Mouse (Mus musculus): Measurements from ENCODE around the gene Tom1l2. TPM values are rescaled to one million over a fixed set of nuclear protein-coding genes. Genes with fewer than 3 reads are reported as not detected.
A peak's percentile ranks its signal among the peaks of the same experiment; 100 is the strongest.

The Tom1l2 gene
- polyA plus RNA-seq, 1 experiment from 2014 or later = 21.2 TPM

GRCm38 (mm10) chr11:60209217-60209932, 143.3 kb downstream of the Tom1l2 start:
- H3K9ac ChIP-seq (ENCODE audit: low read length) = peak overlapping the region; percentile 45
- ATAC-seq (ENCODE audit: insufficient read depth, low FRiP score, low TSS enrichment) (no peak; the same call in 1 of the 2 replicates), DNase-seq (ENCODE audit: low spot score) (peak; percentile 48)
- peak overlapping the region; percentile 56; the same call in 1 of the 2 replicates for H3K27ac ChIP-seq (ENCODE audit: low read depth, low read length)
- peaks cover 43% of the 10 kb centered on the region for H3K4me1 ChIP-seq (ENCODE audit: control insufficient read depth, insufficient read depth, low read length)
- H3K36me3 ChIP-seq (ENCODE audit: control insufficient read depth, insufficient read depth, low read length) = peaks cover 14% of the 10 kb centered on the region
- no peaks in the 10 kb centered on the region for H3K9me3 ChIP-seq (ENCODE audit: control insufficient read depth, low read length)
- no peaks in the 10 kb centered on the region for H3K27me3 ChIP-seq (ENCODE audit: control insufficient read depth, insufficient read depth, low read length)
- peak overlapping the region; percentile 58 for H3K4me2 ChIP-seq (ENCODE audit: low read depth)
- H3K4me3 ChIP-seq (ENCODE audit: low read depth, low read length) = peak overlapping the region; percentile 40
- WGBS = 55% methylated on average over 7 of the region's 7 CpGs

GRCm38 (mm10) chr11:60208712-60209111, 144.0 kb downstream of the Tom1l2 start:
- ATAC-seq (ENCODE audit: insufficient read depth, low FRiP score, low TSS enrichment) (no peak), DNase-seq (ENCODE audit: low spot score) (no peak)
- Histone ChIP-seq H3K27me3 (ENCODE audit: control insufficient read depth, insufficient read depth, low read length) (no peaks in the 10 kb centered on the region), H3K4me3 (ENCODE audit: low read depth, low read length) (peak overlapping the region; percentile 40), H3K27ac (ENCODE audit: low read depth, low read length) (no peak overlapping the region), H3K4me2 (ENCODE audit: low read depth) (peak overlapping the region; percentile 58), H3K9me3 (ENCODE audit: control insufficient read depth, low read length) (no peaks in the 10 kb centered on the region), H3K4me1 (ENCODE audit: control insufficient read depth, insufficient read depth, low read length) (peaks cover 43% of the 10 kb centered on the region), H3K36me3 (ENCODE audit: control insufficient read depth, insufficient read depth, low read length) (peaks cover 18% of the 10 kb centered on the region), H3K9ac (ENCODE audit: low read length) (peak overlapping the region; percentile 45)
- WGBS = 52% methylated on average over 4 of the region's 4 CpGs

- Histone ChIP-seq H3K9me3 (ENCODE audit: control insufficient read depth, low read length) (no peaks in the 10 kb centered on the region), H3K36me3 (ENCODE audit: control insufficient read depth, insufficient read depth, low read length) (peaks cover 23% of the 10 kb centered on the region), H3K4me1 (ENCODE audit: control insufficient read depth, insufficient read depth, low read length) (peaks cover 41% of the 10 kb centered on the region), H3K4me3 (ENCODE audit: low read depth, low read length) (peak overlapping the region; percentile 40; the same call in 1 of the 2 replicates), H3K27me3 (ENCODE audit: control insufficient read depth, insufficient read depth, low read length) (no peaks in the 10 kb centered on the region), H3K4me2 (ENCODE audit: low read depth) (peak overlapping the region; percentile 58), H3K27ac (ENCODE audit: low read depth, low read length) (no peak overlapping the region), H3K9ac (ENCODE audit: low read length) (peak overlapping the region; percentile 45; the same call in 1 of the 2 replicates)
- WGBS = 82% methylated on average over 6 of the region's 6 CpGs
- ATAC-seq (ENCODE audit: insufficient read depth, low FRiP score, low TSS enrichment) = no peak
- no peak for DNase-seq (ENCODE audit: low spot score)
Measured at GRCm38 (mm10) chr11:60208201-60208600, 144.5 kb downstream of the Tom1l2 start.

GRCm38 (mm10) chr11:60206207-60206606, 146.5 kb downstream of the Tom1l2 start:
- no peak overlapping the region for H3K4me2 ChIP-seq (ENCODE audit: low read depth)
- H3K9ac ChIP-seq (ENCODE audit: low read length) = peak overlapping the region; percentile 4; the same call in 1 of the 2 replicates
- H3K4me1 ChIP-seq (ENCODE audit: control insufficient read depth, insufficient read depth, low read length) = peaks cover 29% of the 10 kb centered on the region
- no peaks in the 10 kb centered on the region for H3K9me3 ChIP-seq (ENCODE audit: control insufficient read depth, low read length)
- WGBS = 78% methylated on average over 5 of the region's 5 CpGs
- H3K27me3 ChIP-seq (ENCODE audit: control insufficient read depth, insufficient read depth, low read length) = no peaks in the 10 kb centered on the region
- H3K36me3 ChIP-seq (ENCODE audit: control insufficient read depth, insufficient read depth, low read length) = peaks cover 31% of the 10 kb centered on the region
- no peak overlapping the region for H3K4me3 ChIP-seq (ENCODE audit: low read depth, low read length)
- H3K27ac ChIP-seq (ENCODE audit: low read depth, low read length) = no peak overlapping the region
- ATAC-seq (ENCODE audit: insufficient read depth, low FRiP score, low TSS enrichment) (no peak), DNase-seq (ENCODE audit: low spot score) (no peak)

- no peak overlapping the region for H3K27ac ChIP-seq (ENCODE audit: low read depth, low read length)
- no peaks in the 10 kb centered on the region for H3K9me3 ChIP-seq (ENCODE audit: control insufficient read depth, low read length)
- H3K27me3 ChIP-seq (ENCODE audit: control insufficient read depth, insufficient read depth, low read length) = no peaks in the 10 kb centered on the region
- WGBS = 92% methylated on average over 11 of the region's 12 CpGs
- H3K4me2 ChIP-seq (ENCODE audit: low read depth) = no peak overlapping the region
- no peak overlapping the region for H3K4me3 ChIP-seq (ENCODE audit: low read depth, low read length)
- H3K36me3 ChIP-seq (ENCODE audit: control insufficient read depth, insufficient read depth, low read length) = peaks cover 38% of the 10 kb centered on the region
- H3K4me1 ChIP-seq (ENCODE audit: control insufficient read depth, insufficient read depth, low read length) = peaks cover 23% of the 10 kb centered on the region
- ATAC-seq (ENCODE audit: insufficient read depth, low FRiP score, low TSS enrichment) (no peak), DNase-seq (ENCODE audit: low spot score) (no peak)
- no peak overlapping the region for H3K9ac ChIP-seq (ENCODE audit: low read length)
Measured at GRCm38 (mm10) chr11:60205026-60205425, 147.7 kb downstream of the Tom1l2 start.

- H3K4me1 ChIP-seq (ENCODE audit: control insufficient read depth, insufficient read depth, low read length) = peaks cover 4% of the 10 kb centered on the region; the same call in 1 of the 2 replicates
- ATAC-seq (ENCODE audit: insufficient read depth, low FRiP score, low TSS enrichment) (no peak), DNase-seq (ENCODE audit: low spot score) (no peak)
- H3K4me2 ChIP-seq (ENCODE audit: low read depth) = no peak overlapping the region
- H3K27me3 ChIP-seq (ENCODE audit: control insufficient read depth, insufficient read depth, low read length) = no peaks in the 10 kb centered on the region
- peaks cover 44% of the 10 kb centered on the region for H3K36me3 ChIP-seq (ENCODE audit: control insufficient read depth, insufficient read depth, low read length)
- H3K4me3 ChIP-seq (ENCODE audit: low read depth, low read length) = no peak overlapping the region
- no peak overlapping the region for H3K9ac ChIP-seq (ENCODE audit: low read length)
- 93% methylated on average over 26 of the region's 26 CpGs for WGBS
- no peak overlapping the region for H3K27ac ChIP-seq (ENCODE audit: low read depth, low read length)
- H3K9me3 ChIP-seq (ENCODE audit: control insufficient read depth, low read length) = no peaks in the 10 kb centered on the region
Measured at GRCm38 (mm10) chr11:60202710-60203638, 149.7 kb downstream of the Tom1l2 start.

GRCm38 (mm10) chr11:60200384-60200783, 152.3 kb downstream of the Tom1l2 start:
- no peak for DNase-seq (ENCODE audit: low spot score)
- H3K4me2 ChIP-seq (ENCODE audit: low read depth) = no peak overlapping the region; the same call in 1 of the 2 replicates
- peak overlapping the region; percentile 65 for H3K27ac ChIP-seq (ENCODE audit: low read depth, low read length)
- H3K4me1 ChIP-seq (ENCODE audit: control insufficient read depth, insufficient read depth, low read length) = peaks cover 4% of the 10 kb centered on the region; the same call in 1 of the 2 replicates
- H3K36me3 ChIP-seq (ENCODE audit: control insufficient read depth, insufficient read depth, low read length) = peaks cover 37% of the 10 kb centered on the region
- 90% methylated on average over 11 of the region's 11 CpGs for WGBS
- no peaks in the 10 kb centered on the region for H3K27me3 ChIP-seq (ENCODE audit: control insufficient read depth, insufficient read depth, low read length)
- no peaks in the 10 kb centered on the region for H3K9me3 ChIP-seq (ENCODE audit: control insufficient read depth, low read length)
- ATAC-seq (ENCODE audit: insufficient read depth, low FRiP score, low TSS enrichment) = no peak
- peak overlapping the region; percentile 39; the same call in 1 of the 2 replicates for H3K9ac ChIP-seq (ENCODE audit: low read length)
- no peak overlapping the region for H3K4me3 ChIP-seq (ENCODE audit: low read depth, low read length)

- Histone ChIP-seq H3K4me1 (ENCODE audit: control insufficient read depth, insufficient read depth, low read length) (peaks cover 4% of the 10 kb centered on the region; the same call in 1 of the 2 replicates), H3K9ac (ENCODE audit: low read length) (peak overlapping the region; percentile 39; the same call in 1 of the 2 replicates), H3K27ac (ENCODE audit: low read depth, low read length) (peak overlapping the region; percentile 65), H3K4me3 (ENCODE audit: low read depth, low read length) (no peak overlapping the region), H3K27me3 (ENCODE audit: control insufficient read depth, insufficient read depth, low read length) (no peaks in the 10 kb centered on the region), H3K4me2 (ENCODE audit: low read depth) (no peak overlapping the region; the same call in 1 of the 2 replicates), H3K9me3 (ENCODE audit: control insufficient read depth, low read length) (no peaks in the 10 kb centered on the region; the same call in 1 of the 2 replicates), H3K36me3 (ENCODE audit: control insufficient read depth, insufficient read depth, low read length) (peaks cover 36% of the 10 kb centered on the region)
- DNase-seq (ENCODE audit: low spot score) (peak; percentile 94), ATAC-seq (ENCODE audit: insufficient read depth, low FRiP score, low TSS enrichment) (peak; percentile 78)
- 13% methylated on average over 18 of the region's 18 CpGs for WGBS
Measured at GRCm38 (mm10) chr11:60199702-60200184, 153.0 kb downstream of the Tom1l2 start.
